Mouse (Mus musculus): Measurements from ENCODE around the gene Tbc1d22a.

The Tbc1d22a gene

DNA sequence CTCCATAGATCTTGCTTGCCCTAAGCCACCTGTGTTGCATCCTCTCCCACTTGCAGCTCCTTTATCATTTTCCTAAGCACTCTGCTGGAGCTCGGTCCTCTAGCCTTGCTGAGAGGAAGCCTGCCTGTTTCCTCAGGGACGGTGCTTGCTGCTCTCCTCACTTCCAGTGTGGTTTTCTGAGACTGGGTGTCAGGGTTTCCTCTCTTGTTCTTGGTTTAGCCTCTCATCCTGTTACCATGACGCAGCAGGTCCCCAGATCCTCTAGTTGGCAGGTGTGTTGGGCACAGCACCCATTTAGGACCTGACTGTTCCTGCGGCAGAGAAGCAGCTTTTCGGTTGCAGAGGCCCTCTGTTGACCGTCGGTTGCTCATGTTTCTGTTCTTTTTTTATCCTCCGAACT, 172.1 kb downstream of the Tbc1d22a start:
- no peak for DNase-seq (ENCODE audit: low spot score in 2 of 2)

DNA sequence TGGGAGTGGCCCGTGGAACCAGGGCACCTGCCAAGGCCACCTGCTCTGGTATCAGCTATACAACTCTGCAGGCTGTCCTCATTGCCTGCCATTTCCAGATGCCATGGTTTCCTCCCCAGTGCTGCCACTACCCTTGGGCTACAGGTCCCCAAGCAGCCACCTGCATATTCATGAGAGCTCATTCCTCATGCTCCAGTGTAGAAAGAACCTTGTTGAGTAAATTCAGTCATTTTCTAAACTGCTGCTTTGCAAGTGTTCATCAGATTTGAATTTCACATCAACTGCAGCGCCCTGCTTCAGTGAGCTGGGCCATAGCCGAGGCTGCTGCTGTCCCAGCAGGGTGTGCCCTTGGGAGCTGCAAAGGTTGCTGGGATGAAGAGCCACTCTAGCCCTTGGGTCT, 174.3 kb downstream of the Tbc1d22a start:
- no peak for DNase-seq (ENCODE audit: low spot score in 2 of 2)

DNA sequence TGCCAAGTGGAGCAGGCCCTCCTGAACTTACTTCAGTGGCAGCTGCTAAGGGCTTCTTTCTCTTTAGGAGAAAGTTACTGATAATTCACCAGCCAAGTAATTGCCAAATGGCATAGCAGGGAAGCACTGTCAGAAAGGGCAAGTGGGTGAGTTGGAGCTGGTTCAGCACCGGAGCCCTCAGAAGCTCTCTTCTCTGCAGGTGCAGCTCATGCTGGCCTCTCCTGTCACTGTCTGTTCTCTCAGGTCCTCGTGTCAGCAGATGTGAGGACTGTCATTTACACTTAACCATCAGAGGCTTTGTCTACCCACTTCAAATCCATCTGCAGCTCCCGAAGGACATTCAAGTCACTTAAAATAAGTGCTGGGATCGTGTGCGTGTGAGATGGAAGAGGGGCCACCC, 190.6 kb downstream of the Tbc1d22a start:
- no peak for DNase-seq (ENCODE audit: low spot score in 2 of 2)

DNA sequence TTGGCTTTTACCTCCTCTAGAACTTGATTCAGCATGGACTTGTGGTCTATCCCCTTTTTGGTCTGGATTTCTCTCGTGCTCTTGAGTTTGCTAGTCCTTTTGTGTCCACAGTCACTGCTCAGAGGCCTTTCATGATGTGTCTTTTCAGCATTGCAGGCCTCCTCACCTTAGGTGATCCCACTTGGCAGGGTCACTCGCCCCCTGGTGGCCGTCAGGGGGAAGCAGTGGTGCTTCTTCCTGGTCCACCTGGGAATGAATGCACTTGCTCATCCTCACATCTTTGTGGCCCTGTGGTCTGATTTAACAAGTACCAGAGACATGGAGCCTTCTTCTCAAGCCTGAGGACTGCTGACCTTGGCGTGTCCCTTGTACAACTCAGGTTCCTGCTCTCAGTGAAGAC, 191.3 kb downstream of the Tbc1d22a start:
- DNase-seq (ENCODE audit: low spot score in 2 of 2), result peak in 1 of 2 experiments; percentile 25

DNA sequence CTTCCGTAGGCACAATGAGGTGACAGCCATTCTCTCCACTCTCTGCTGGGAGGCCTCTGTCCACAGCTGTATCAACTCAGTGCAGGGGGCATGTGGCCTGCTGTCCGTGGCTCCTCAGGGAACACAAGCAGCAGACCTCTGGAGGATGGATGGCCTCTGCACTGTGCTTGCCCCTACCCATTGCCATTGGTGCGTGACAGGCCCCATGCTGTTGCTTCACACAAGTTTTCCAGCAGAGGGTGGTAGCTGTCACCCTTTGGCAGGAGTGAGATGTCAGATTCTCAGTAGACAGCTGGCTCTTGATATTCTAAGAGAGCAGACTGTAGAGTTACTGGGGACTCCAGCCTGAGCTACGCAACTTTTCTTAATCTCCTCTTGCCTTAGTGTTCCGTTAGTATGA, 195.1 kb downstream of the Tbc1d22a start:
- no peak for DNase-seq (ENCODE audit: low spot score in 2 of 2)

DNA sequence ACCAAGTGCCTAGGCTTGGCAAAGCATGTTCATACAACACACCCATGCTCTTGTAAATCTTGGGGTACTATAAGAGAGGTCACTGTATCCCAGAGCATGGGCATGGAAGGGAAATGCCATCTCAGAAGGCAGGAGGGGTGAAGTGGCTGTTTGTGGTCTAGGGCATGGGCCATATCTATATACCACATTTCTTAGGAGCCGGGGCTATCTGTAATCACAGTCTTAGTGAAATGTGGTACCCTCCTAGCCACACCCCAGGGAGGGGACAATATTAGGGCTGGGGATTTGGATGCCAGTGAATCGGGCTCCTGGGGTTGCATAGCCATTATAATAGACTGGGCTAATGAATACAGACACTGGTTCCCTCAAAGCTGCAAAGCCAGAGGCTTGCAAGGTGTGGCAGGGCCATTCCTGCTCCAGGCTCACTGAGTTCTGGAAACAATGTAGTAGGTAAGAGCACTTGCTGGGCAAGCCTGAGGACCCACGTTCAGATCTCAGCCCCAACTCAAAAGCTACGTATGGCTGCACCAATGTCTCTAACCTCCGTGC, 197.3 kb downstream of the Tbc1d22a start:
- no peak for DNase-seq (ENCODE audit: low spot score in 2 of 2)

DNA sequence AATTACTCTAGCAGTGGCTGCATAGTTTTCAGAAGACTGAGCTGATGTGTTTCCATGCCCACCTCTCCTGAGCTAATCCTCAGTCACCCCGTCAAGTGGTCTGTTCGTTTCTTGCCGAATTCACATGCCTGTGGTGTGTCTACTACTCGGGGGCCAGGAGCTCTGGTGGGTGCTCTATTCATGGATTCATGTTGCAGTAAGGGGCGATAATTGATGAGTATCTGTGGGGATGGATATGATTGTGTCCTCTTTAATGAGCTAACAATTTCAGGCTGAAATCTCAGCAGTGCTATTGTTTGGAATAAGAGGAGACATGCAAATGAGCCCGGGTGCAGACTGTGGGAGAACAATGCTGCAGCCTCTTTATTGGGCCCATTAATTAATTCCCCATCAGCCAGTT, 201.7 kb downstream of the Tbc1d22a start:
- DNase-seq (ENCODE audit: low spot score in 2 of 2), result no peak

DNA sequence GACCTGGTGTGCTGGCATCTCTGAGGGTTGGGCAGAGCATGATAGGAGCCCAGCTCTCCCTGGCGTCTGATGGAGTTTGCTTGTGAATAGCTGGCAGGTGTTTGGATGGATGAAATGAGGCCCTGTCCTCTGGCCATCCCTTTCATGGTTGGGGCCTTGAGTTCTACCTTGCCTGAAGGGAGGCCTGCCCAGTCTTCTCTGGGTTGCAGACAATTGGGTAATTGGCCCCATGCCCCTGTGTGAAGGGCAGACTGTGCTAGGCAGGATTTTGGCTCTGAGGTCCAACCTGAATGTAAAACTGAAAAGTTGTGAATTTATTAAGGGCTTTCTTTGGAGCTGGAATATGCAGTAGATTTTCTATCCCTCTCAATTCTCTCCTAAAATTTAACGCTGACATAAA, 204.2 kb downstream of the Tbc1d22a start:
- no peak for DNase-seq (ENCODE audit: low spot score in 2 of 2)

DNA sequence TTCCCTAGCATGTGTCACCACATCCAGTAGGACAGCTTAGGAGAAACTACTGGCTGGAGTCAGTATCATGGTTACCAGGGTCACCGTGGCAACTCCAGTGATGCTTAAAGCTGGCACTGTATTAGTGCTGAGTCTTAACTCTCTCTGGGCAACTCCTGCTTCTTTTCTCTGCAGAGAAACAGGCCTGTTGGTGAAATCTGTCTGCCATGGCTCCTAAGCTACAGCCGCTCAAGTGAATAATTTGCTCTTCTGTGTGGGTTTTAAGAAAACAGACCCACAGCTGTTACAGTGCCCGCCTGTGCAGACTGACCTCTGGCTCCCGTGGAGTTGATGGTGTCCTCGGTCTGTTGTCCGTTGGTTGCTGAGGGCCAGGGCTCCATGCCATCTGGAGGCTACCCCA, 205.4 kb downstream of the Tbc1d22a start:
- peak in 1 of 2 experiments; percentile 36 for DNase-seq (ENCODE audit: low spot score in 2 of 2)

DNA sequence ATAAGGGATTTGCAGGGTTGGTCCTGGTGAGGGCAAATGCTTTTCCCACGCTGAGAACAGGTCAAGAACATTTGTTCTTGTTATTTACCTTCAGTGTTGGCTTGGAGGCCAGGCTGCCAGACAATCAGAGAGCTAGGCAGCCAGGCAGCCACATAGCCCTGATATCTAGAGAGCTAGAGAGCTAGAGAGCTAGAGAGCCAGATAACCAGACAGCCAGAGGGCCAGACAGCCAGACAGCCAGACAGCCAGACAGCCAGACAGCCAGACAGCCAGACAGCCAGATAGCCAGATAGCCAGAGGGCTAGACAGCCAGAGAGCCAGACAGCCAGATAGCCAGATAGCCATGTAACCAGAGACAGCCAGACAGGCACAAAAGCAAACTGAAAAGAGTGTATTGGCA, 208.6 kb downstream of the Tbc1d22a start:
- DNase-seq (ENCODE audit: low spot score in 2 of 2), result no peak

DNA sequence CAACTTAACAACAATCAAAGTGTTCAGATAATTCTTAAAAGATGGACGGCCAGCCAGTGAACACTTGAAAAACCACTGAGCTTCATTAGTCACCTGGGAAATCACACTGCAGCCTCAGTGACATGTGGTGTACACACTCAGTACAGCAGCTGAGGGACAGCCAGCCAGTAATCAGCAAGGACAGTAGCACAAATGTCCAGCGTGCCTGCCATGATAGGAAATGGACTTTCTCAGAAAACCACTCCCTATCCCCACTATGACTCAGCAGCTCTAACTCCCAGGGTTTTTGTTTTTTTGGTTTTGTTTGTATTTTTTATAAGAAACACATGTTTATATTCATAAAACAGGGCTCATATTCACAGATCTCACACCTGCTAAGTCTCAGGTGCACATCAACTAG, 209.6 kb downstream of the Tbc1d22a start:
- DNase-seq (ENCODE audit: low spot score in 2 of 2), result no peak

DNA sequence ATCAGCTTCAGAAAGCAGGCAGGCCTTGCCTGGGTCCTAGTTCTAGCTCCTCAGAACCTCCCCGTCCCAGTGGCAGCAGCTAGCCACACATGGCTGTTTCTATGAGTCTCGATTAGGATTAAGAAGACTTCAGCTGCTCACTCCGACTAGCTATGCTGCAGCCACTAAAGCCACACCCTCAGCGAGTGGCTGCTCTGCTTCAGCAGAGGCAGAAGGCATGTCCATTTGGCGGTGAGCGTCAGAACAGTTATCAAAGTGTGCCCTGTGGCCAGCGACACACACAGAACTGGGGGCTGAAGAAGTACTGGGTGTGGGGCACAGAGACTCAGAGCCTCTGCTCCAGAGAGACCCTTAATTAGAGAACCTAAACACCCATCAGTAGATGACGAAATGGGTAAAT, 210.7 kb downstream of the Tbc1d22a start:
- DNase-seq (ENCODE audit: low spot score in 2 of 2), result no peak

DNA sequence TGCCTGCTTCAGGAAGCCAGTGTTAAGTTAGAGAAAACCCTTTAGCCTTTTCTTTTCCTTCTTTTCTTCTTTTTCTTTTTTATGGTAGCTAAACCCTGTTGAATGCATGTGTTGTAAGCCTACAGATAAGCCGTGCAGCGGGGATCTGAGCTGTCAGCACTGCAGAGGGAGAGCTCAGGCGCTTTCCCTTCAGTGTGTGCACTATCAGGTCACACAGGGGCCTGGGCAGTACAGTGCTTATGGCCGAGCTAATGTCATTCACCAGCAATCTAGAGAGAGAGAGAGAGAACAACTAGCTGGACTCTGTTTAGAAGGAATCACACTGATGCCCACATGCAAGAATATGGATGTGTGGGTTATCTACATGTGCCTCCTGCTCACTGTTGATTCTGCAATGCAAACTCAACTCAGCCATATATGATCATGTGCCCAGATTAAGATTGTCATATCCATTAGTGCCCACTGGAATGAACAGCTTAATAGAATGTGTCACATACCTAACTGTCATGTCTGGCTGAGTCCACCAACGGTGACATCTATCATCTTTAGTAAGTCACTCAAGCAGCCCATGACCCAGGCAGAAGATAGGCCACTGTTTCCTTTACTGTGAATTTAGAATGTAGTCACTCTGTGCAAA, 212.2 kb downstream of the Tbc1d22a start:
- DNase-seq (ENCODE audit: low spot score in 2 of 2), result no peak

DNA sequence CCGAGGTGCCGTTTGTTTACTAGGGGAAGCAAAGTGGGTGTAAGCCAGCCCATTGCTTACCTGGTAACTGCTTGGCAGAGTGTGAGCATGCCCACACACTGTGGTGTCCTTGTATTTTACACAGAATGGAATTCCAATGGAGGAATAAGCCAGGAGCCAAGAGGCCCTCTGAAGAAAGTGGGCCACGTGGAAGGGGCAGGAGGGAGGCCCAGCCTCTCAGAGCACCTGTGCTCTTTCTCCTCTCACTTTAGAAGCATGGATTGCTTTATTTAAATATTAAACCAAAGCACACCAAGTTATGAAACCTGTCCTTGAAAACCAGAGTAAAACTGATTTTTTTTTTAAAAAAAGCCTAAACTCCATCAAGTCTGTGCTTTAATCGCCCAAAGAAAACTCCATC, 213.2 kb downstream of the Tbc1d22a start:
- DNase-seq (ENCODE audit: low spot score in 2 of 2), result no peak

DNA sequence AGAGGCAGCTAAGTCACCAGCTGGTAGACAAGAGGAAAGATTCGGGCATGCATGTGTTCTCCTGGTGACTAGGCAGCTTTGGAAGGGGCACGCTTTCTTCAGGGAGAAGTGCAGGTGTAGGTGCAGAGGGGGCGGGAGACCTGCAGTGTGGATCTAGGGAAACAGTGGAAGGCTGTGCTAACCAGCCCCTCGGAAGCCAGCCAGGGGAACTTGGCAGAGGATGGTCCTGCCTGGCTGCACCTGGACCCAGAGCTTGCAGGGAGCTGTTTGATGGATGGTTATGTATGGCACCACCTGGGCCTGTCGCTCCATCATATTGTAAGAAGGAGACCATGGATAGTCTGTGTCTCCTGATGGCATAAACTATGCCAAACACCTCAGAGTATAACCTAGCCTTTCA, 214.2 kb downstream of the Tbc1d22a start:
- DNase-seq (ENCODE audit: low spot score in 2 of 2), result no peak

DNA sequence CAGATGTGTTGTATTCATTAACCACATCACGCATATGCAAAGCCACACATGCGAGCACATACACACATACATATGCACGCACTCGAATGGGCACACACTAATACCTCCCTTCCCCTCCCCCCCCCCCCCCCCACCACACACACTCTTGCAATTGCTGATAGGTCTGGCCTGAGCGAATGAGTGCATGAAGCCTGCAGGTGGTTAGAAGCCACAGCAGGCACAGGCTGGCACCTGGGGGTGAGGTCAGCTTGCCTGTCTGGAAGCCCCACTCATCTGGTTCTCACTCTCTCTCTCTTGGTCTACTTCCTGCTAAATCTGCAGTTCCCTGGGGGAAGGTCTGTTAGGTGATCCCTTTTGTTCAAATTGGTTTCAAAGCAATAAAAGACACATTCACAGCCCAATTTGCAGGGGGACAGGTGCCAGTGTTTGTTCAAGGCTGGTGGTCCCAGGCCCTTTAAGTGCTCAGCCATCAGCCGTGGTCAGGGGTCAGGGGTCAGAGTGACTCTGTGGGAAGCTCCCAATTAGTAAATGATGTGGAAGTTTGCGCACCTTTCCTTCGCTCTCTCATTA, 215.6 kb downstream of the Tbc1d22a start:
- no peak for DNase-seq (ENCODE audit: low spot score in 2 of 2)

DNA sequence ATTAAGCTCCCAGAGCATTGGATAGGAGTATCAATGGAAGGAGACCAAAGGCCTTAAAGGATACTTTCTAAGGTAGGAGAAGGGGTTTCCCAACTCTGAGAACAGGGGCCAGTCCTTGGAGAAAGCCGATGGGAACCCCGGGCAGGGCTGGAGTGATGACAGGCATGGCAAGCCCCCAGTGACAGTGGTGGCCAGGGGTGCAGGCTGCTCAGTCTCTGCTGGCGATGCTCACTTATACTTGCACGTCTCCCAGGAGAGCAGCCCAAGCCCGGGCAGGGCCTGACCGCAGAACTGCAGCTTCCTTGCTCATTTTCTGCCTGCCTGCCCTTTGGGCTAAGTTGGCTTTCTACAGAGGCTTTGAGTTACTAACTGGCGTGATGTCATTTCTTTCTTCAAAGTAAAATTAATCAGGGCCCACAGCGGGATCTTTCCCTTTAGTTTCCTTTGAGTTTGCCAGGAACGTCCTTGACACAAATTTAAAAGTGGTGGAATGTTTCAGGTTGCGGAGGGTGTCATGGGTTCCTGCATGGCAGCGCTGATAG, 217.4 kb downstream of the Tbc1d22a start:
- no peak for DNase-seq (ENCODE audit: low spot score in 2 of 2)

DNA sequence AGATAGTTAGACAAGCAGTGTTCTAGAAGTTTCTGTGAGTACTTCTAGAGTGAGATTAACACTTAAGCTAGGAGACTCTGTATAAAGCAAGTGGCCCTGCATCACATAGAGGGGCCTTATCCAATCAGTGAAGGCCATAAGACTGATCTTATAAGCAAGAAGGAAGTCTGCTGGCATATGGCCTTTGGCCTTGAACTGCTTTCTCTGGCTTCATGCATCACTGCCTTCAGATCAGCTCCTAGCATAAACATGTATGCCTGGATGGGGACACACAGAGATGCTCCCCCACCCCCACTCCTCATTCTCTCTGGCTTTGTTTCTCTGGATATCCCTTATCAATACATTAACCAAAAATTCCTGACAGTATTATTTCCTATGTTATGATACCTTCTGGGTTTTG, 218.5 kb downstream of the Tbc1d22a start:
- no peak for DNase-seq (ENCODE audit: low spot score in 2 of 2)

DNA sequence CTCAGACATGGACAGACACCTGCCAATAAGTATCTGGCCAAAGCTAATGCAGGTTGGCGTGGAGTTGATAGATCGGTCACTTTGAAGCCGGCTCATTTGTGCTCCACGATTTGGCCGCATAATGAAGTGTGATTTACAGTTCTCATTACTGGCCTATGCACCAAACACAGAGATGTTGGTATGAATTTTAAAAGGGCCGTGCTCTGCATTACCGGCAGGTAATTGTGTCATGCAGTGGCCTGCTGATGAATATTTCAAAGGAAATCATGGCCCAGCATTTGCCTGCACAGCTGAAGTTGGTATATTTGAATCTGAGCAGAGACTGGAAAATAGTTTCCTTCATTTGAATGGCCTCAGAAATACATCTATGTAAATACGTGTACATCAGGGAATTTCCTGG, 219.1 kb downstream of the Tbc1d22a start:
- DNase-seq (ENCODE audit: low spot score in 2 of 2), result no peak

DNA sequence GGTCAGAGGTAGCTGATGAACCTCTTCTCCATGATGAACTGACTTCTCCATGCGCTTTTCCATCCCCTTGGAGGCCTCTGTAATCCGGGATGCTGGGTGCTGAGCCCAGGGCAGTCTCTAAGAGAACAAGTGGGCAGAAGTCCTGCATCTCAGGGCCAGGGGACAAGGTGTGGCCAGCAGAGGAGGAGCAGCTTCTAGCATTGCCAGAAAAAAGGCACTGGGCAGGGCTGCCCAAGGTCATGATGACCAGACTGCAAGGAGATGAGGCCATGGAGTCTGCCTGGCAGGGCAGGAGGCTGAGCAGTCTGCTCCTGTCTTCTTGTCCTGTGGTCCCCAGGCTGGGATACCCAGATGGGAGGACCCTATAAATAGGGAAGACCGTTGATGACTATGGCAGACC, 220.0 kb downstream of the Tbc1d22a start:
- DNase-seq (ENCODE audit: low spot score in 2 of 2), result no peak

DNA sequence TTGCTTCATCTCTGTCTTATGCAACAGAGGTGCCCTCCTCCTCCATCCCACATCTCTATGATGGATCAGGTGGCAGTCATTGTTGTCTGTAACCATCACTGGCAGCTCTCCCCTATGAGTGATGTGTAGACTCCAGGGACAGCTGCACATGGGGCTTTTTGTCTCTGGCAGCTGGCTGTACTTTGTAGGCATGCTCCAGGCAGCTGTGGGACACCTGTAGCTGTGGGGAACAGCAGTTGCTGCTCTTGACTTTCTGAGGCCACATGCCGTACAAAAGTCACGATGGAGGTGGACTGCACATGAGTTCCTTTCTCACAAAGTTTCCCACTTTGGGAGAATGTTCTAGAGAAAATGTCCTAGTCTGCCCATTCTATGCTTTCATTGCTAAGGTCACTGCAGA, 223.1 kb downstream of the Tbc1d22a start:
- DNase-seq (ENCODE audit: low spot score in 2 of 2), result no peak

DNA sequence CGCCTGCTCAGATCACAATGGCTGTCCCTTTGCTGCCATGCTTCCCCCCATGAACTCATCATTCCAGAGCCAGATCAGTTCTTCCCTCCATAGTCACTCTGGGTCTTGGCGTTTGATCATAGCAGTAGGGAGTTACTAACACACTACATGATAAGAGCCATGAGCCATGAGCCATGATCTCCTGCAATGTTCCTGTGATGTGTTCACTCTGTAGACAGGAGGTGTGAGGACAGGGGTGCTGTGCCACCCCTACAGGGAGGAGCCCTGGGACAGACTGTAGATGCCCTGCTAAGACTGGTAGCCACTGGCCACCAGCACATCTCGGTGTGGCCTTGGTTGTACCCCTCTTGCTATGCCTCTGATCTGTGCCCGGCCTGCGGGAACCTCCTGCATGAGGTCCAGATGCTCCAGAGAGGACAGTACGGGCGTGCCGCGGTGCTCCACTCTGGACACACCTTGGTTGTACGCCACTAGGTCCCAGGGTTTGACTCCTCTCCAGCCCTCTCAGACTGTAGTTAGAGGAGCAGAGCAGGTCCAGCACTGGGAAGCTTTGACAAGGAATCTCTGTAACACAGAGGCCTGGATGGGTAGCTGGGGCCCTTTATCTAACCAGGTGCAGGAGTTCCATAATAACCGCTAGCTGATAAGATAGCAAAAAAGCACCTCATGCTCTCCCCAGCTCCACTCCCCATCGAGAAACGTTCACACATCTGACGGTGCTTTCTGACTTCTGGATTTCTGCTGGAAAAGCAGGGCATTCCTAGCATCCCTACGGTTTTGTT, 224.9 kb downstream of the Tbc1d22a start:
- no peak for DNase-seq (ENCODE audit: low spot score in 2 of 2)

DNA sequence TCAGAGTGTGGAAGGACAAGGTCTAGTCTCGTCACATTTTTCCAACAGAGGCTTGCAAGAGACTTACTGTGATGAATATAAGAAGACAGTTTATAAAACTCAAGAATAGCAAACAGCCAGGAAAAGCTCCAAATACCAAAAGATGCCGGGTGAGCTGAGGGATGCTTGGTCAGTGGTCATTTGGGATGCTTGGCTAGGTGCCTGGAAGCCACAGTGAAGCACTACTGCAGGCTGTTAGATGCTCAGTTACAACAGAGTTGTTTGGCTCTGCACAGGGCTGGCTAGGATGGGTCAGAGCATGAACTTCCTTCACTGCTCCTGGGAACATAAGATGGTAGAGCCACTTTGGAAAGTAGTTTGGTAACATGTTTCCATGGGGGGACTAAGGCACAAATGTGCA, 230.0 kb downstream of the Tbc1d22a start:
- DNase-seq (ENCODE audit: low spot score in 2 of 2), result no peak
